Mouse (Mus musculus) layer of hippocampus, adult 9-11 months (tissue): Measurements from ENCODE around the gene Fam102a.

Experiments used
- DNase-seq: peaks from one replicate; pipeline ENCODE4 v3.0.0; 2022

Gene Fam102a

GRCm38 (mm10) chr2:32610610-32611229, 75.6 kb downstream of the Fam102a start:
- DNase-seq: no peak

- DNase-seq: no peak
These were observed 77.1 kb downstream of the Fam102a start for GRCm38 (mm10) chr2:32612274-32612673.

- no peak for DNase-seq
These were observed 82.0 kb downstream of the Fam102a start for GRCm38 (mm10) chr2:32617109-32617508.

- DNase-seq: no peak
These were observed 82.5 kb downstream of the Fam102a start for GRCm38 (mm10) chr2:32617601-32618000.

- DNase-seq: no peak
These were observed 82.9 kb downstream of the Fam102a start for GRCm38 (mm10) chr2:32618051-32618450.
